Mouse (Mus musculus) right cerebral cortex, postnatal 25 days (tissue): ENCODE results near the gene Gm7145.
"Not testable (repeated sequence)": the region's sequence is repeated elsewhere in the genome, so short reads cannot be mapped to it uniquely, and the experiment has no call there.

Experiments
- DNase-seq: peaks from one replicate; pipeline ENCODE4 v3.0.0; 2022

Gm7145 gene

DNA sequence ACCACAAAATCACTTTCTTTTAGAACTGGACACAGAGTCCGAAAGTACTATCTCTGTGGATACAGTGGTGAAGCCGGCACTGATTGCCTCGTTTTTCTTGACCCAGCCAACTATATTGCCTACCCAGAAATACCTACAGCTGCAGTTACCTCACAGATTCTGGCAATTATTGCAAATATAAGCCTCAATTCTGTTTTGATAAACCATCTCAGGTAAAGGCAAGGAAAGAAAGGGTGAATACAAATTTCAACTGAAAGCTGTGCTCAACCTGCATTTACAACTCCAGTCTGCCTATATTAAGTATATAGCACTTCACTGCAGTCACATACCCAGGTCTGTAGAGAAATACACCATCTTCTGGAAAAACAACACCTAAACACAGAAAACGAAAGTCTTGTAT lies at the start of gene Gm7145:
TSS of gene Gm7145 (plus strand) at position 301 of the 400 bp plus-strand sequence.
- DNase-seq, result no peak

DNA sequence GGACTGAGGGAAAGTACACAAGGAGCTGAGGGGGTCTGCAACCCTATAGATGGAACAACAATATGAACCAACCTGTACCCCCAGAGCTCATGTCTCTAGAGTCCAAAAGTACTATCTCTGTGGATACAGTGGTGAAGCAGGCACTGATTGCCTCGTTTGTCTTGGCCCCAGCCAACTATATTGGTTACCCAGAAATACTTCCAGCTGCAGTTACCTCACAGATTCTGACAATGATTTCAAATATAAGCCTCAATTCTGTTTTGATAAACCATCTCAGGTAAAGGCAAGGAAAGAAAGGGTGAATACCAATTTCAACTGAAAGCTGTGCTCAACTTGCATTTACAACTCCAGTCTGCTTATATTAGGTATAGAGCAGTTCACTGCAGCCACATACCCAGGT lies 38.0 kb upstream of the Gm7145 start, which contains the start of gene Gm28168:
TSS of gene Gm28168 (plus strand) at position 301 of the 400 bp plus-strand sequence.
- DNase-seq, result not testable (repeated sequence)

GRCm38 (mm10) chr1:118003876-118004275 lies 38.1 kb downstream of the Gm7145 start:
- not testable (repeated sequence) for DNase-seq

GRCm38 (mm10) chr1:118012736-118013135 lies 47.0 kb downstream of the Gm7145 start:
- not testable (repeated sequence) for DNase-seq
